Mouse (Mus musculus): ENCODE measurements around the gene Eif4e2. TPM values are rescaled to one million over a fixed set of nuclear protein-coding genes. Genes with fewer than 3 reads are reported as not detected.
A peak's percentile ranks its signal among the peaks of the same experiment; 100 is the strongest.

The Eif4e2 gene
- total and polyA plus RNA-seq, 3 experiments = 175 to 264 (median 228) TPM

GRCm38 (mm10) chr1:87185526-87185925 lies 28.2 kb upstream of the Eif4e2 start:
- dilution Hi-C loops (cut with MboI; ENCODE audit: extremely low pct_ligation_motif_present, extremely low pct_unique_long_range_greater_than_20kb, low sequenced_read_pairs) = no loop called here
- H3K4me1 ChIP-seq (ENCODE audit: control insufficient read depth in 1 of 2, insufficient read depth in 2 of 2) = peaks cover 1 to 14% of the 10 kb centered on the region in 2 experiments
- in situ Hi-C loops (cut with MboI; ENCODE audit: low pct_ligation_motif_present, low pct_unique_long_range_greater_than_20kb, low sequenced_read_pairs) = loop anchor here (5.0 to 10.0 kb wide), 2 partner anchors 83 to 521 kb away; partner anchors contain the start of gene Alpi
- H3K79me2 ChIP-seq (replicated peaks; ENCODE audit: control insufficient read depth, extremely low read depth, insufficient read depth, poor library complexity, severe bottlenecking) = no peaks in the 10 kb centered on the region
- H3K4me2 ChIP-seq (ENCODE audit: insufficient read depth, low read depth, poor library complexity, severe bottlenecking) = no peak overlapping the region
- H3K27ac ChIP-seq (ENCODE audit: insufficient read depth, low read depth) = no peak overlapping the region
- DNase-seq (ENCODE audit: extremely low read depth) = no peak
- TF ChIP-seq MAX (IDR thresholded peaks at IDR 0.05; ENCODE audit: low read length) (no peak), E2F4 (IDR thresholded peaks at IDR 0.05; ENCODE audit: insufficient replicate concordance, low read depth, low read length) (no peak), SMC3 (IDR thresholded peaks at IDR 0.05; ENCODE audit: low read depth, low read length) (no peak), IRF4 (IDR thresholded peaks at IDR 0.05; ENCODE audit: low read depth, low read length) (no peak), CHD1 (IDR thresholded peaks at IDR 0.05; ENCODE audit: low read depth, low read length) (no peak), KAT2A (IDR thresholded peaks at IDR 0.05; ENCODE audit: insufficient replicate concordance, low read length) (no peak), JUND (conservative IDR thresholded peaks at IDR 0.05; ENCODE audit: low read depth, low read length) (no peak), NELFE (IDR thresholded peaks at IDR 0.05; ENCODE audit: low read depth, low read length) (no peak), TCF12 (IDR thresholded peaks at IDR 0.05; ENCODE audit: low read depth, low read length) (no peak), CHD2 (IDR thresholded peaks at IDR 0.05; ENCODE audit: low read length) (no peak), MAZ (IDR thresholded peaks at IDR 0.05; ENCODE audit: low read depth, low read length) (no peak), ZKSCAN1 (IDR thresholded peaks at IDR 0.05; ENCODE audit: borderline replicate concordance, low read depth, low read length) (no peak), GABPA (IDR thresholded peaks at IDR 0.05; ENCODE audit: insufficient replicate concordance, low read depth, low read length) (no peak), ZNF384 (IDR thresholded peaks at IDR 0.05; ENCODE audit: low read depth, low read length) (no peak), BHLHE40 (IDR thresholded peaks at IDR 0.05; ENCODE audit: low read depth, low read length) (no peak), JUN (IDR thresholded peaks at IDR 0.05; ENCODE audit: insufficient read depth, low read depth, low read length) (no peak), CTCF (conservative IDR thresholded peaks at IDR 0.05 in 1 of 2, IDR thresholded peaks at IDR 0.05 in 1 of 2; ENCODE audit: low read depth in 2 of 2, low read length in 2 of 2) (no peak), ELF1 (IDR thresholded peaks at IDR 0.05; ENCODE audit: low read depth, low read length) (no peak), MXI1 (IDR thresholded peaks at IDR 0.05; ENCODE audit: low read depth, low read length) (no peak)
- no peaks in the 10 kb centered on the region for H3K9me3 ChIP-seq (replicated peaks; ENCODE audit: low read length)
- no peaks in the 10 kb centered on the region for H3K36me3 ChIP-seq (replicated peaks in 1 of 2; ENCODE audit: control insufficient read depth in 1 of 2, insufficient read depth in 1 of 2, low read length in 1 of 2)
- H3K9ac ChIP-seq (ENCODE audit: insufficient read depth, low read depth) = no peak overlapping the region
- H3K4me3 ChIP-seq (replicated peaks in 1 of 3; ENCODE audit: low read depth in 2 of 3, low read length in 2 of 3, poor library complexity in 1 of 3) = no peak overlapping the region
- H3K27me3 ChIP-seq (replicated peaks) = peaks cover 60% of the 10 kb centered on the region

DNA sequence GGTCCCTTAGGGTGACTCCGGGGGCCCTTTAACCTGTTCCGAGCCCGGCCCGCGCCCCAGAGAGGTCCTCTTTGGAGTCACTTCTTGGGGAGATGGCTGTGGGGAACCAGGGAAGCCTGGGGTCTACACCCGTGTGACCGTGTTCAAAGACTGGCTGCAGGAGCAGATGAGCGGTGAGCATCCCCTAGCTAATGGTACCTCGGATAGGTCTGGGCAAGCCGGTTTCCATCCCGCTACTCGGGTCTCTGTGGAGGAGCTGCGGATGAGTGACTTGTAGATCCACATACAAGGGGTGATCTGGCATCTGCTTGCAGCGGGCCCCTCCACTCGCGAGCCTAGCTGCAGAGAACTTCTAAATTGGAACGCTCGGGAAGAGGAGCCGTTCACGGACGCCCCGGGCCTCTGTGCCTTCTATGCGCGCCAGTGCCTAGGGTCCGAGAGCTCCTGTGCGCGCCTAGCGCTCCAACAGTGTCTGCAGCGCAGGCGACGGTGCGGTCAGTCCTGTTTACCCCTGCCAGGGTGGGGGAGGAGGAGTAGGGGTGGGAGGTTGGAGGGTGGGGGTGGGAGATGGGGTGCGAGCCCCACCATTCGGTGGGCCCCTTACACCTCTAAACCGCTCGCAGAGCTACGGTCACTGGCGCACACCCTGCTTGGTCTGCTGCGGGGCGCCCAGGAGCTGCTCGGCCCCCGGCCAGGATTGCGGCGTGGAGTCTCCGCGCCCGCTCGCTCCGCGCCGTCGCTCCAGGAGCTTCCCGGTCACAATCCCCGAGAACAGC lies 27.3 kb upstream of the Eif4e2 start:
- Histone ChIP-seq H3K4me2 (ENCODE audit: insufficient read depth, low read depth, poor library complexity, severe bottlenecking) (peak overlapping the region; percentile 7; the same call in 1 of the 2 replicates), H3K4me1 (ENCODE audit: control insufficient read depth in 1 of 2, insufficient read depth in 2 of 2) (peaks cover 4 to 13% of the 10 kb centered on the region in 2 experiments), H3K27ac (ENCODE audit: insufficient read depth, low read depth) (no peak overlapping the region), H3K36me3 (replicated peaks in 1 of 2; ENCODE audit: control insufficient read depth in 1 of 2, insufficient read depth in 1 of 2, low read length in 1 of 2) (no peaks in the 10 kb centered on the region), H3K79me2 (replicated peaks; ENCODE audit: control insufficient read depth, extremely low read depth, insufficient read depth, poor library complexity, severe bottlenecking) (no peaks in the 10 kb centered on the region), H3K27me3 (replicated peaks) (peaks cover 60% of the 10 kb centered on the region), H3K4me3 (replicated peaks in 1 of 3; ENCODE audit: low read depth in 2 of 3, low read length in 2 of 3, poor library complexity in 1 of 3) (no peak overlapping the region), H3K9ac (ENCODE audit: insufficient read depth, low read depth) (no peak overlapping the region), H3K9me3 (replicated peaks; ENCODE audit: low read length) (no peaks in the 10 kb centered on the region)
- no peak for TF ChIP-seq CHD1 (IDR thresholded peaks at IDR 0.05; ENCODE audit: low read depth, low read length)
- no peak for TF ChIP-seq JUND (conservative IDR thresholded peaks at IDR 0.05; ENCODE audit: low read depth, low read length)
- no peak for TF ChIP-seq GABPA (IDR thresholded peaks at IDR 0.05; ENCODE audit: insufficient replicate concordance, low read depth, low read length)
- TF ChIP-seq ETS1 (conservative IDR thresholded peaks at IDR 0.05; ENCODE audit: low read depth, low read length) = no peak
- TF ChIP-seq ZMIZ1 (IDR thresholded peaks at IDR 0.05; ENCODE audit: low read depth, low read length) = no peak
- no peak for TF ChIP-seq RAD21 (IDR thresholded peaks at IDR 0.05; ENCODE audit: low read depth, low read length)
- no peak for DNase-seq (ENCODE audit: extremely low read depth)
- in situ Hi-C loops (cut with MboI; ENCODE audit: low pct_ligation_motif_present, low pct_unique_long_range_greater_than_20kb, low sequenced_read_pairs) (loop anchor here (5.0 to 10.0 kb wide), 2 partner anchors 84 to 522 kb away; partner anchors contain the start of gene Alpi), dilution Hi-C loops (cut with MboI; ENCODE audit: extremely low pct_ligation_motif_present, extremely low pct_unique_long_range_greater_than_20kb, low sequenced_read_pairs) (no loop called here)

All from CH12.LX (cell line).